Mouse (Mus musculus) left cerebral cortex, postnatal 10 days (tissue): ENCODE data around the gene Cyp2d22. TPM values are rescaled to one million over a fixed set of nuclear protein-coding genes. Genes with fewer than 3 reads are reported as not detected.
"Not testable (repeated sequence)": the region's sequence is repeated elsewhere in the genome, so short reads cannot be mapped to it uniquely, and the experiment has no call there.

Source experiments
- DNase-seq, 2 experiments: peaks; one replicate each; pipeline ENCODE4 v3.0.0; 2021 to 2022; ENCODE audit warnings: low spot score in 2 of 2, mixed read lengths in 1 of 2; ENCODE audit errors: extremely low spot score in 1 of 2
- intact Hi-C: fragments of 180-260 bp; cut with DNase I; formaldehyde crosslinking; loops from one replicate; pipeline ENCODE4 v1.15.1; 2025
- total RNA-seq, 2 experiments: library from RNA; stranded (reverse); gene quantifications; 2 replicates each; pipeline ENCODE4 v1.2.3; 2021

Gene Cyp2d22
- 10 to 100 TPM; 10.7 to 11.5 TPM for total RNA-seq

GRCm38 (mm10) chr15:82379871-82380713, at the start of gene Cyp2d22:
TSS of gene Cyp2d22 (minus strand) at chr15:82380260.
- DNase-seq = peak in 1 of 2 experiments; percentile 71
- intact Hi-C loops = no loop called here

DNA sequence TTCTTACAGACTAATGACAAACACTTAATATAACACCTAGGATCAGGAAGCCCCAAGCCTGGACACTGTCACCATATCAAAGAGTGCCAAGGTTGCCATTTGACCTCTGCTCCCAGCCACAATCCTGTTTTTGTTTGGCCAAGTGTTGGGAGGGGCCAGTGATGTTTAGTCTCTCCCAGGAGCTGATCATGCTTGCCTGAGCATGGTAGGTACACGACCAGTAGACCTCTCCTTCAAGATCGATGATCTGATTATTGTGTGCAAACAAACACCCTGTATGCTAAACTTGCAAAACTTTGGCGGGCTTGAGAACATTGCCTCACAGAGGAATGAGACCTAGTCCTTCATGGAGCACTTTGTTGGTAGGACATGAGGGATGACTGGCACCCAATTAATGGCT, 43.4 kb upstream of the Cyp2d22 start:
- intact Hi-C loops = no loop called here

DNA sequence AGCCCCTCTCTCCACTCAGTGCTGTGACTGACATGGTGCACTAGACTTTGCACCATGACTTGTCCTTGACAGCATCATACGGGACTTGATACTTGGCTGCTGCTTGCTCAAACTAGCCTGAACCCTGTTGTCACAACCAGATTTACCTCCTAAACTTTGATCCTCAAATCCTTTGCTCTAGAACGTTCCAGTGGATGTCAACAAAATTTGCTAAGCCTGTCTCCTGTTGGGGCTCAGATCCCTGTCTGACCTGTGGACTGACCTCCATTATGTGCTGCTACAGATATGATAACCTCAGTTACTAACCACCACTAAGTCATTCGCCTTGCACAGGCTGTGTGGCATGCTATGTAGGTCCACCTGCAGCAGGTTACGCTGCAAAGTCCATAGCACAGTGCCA, 42.9 kb upstream of the Cyp2d22 start:
- no peak for DNase-seq
- intact Hi-C loops = no loop called here

More for the DNA sequence above, 43.4 kb upstream of the Cyp2d22 start:
- DNase-seq = no peak

GRCm38 (mm10) chr15:82418616-82419015, 38.6 kb upstream of the Cyp2d22 start:
- intact Hi-C loops = loop anchor here (5.0 kb wide), 1 partner anchor 151 kb away; no protein-coding TSS in a partner anchor
- DNase-seq = no peak

DNA sequence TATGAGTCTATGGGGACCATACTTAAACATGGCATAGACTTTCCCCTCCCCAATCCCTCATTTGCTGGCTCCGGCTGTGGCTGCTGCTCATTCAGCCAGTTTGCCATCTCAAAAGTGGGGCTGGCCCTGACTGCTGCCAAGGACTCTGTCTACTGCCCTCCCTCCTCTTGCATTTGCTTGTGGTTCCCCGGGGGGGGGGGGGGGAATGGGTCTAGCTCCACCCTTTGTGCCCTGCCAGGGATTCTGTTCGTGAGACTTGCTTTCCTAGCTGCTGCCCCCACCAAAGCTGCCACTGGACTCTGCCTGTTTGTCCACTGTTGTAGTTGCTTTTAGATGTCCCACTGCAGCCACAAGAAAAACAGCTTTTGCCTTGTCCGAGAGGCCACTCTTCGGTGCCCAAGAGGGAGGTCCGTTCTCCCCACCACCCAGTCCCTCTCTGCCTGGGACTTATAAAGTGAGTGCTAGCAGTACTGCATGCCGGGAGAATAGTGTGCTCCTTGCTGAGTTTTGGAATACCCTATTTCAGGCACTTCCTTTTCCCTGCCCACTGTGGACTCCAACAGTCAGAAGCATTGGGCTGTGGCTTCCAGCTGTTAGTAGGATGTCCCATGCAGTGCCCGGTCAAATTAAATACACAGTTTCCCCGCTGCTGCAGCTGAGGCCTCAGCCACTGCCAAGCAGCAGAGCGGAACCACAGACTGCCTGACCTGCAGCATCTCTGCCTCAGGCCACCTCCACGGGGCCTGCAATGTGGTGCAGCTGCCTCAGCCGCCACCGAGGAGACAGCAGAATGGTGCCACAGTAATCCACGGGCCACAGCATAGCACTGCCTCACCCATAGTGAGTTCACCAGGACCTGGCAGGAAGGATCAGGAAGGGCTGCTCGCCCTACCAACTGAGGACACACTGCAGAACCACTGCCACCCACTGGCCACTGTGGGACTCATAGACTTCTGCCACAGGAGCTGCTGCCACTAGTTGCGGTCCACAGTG, 37.0 kb upstream of the Cyp2d22 start:
- intact Hi-C loops = loop anchor here (2.0 to 5.0 kb wide), 2 partner anchors 62 to 150 kb away; partner anchors contain the start of gene Ndufa6
- DNase-seq = peak; percentile 77 to 85

GRCm38 (mm10) chr15:82407536-82407935, 27.5 kb upstream of the Cyp2d22 start:
- no peak for DNase-seq
- intact Hi-C loops = no loop called here

- no peak for DNase-seq
- intact Hi-C loops = no loop called here
These were observed 26.9 kb upstream of the Cyp2d22 start, which contains the start of gene Cyp2d10 for GRCm38 (mm10) chr15:82406981-82407380. TSS of gene Cyp2d10 (minus strand) at chr15:82407195.

DNA sequence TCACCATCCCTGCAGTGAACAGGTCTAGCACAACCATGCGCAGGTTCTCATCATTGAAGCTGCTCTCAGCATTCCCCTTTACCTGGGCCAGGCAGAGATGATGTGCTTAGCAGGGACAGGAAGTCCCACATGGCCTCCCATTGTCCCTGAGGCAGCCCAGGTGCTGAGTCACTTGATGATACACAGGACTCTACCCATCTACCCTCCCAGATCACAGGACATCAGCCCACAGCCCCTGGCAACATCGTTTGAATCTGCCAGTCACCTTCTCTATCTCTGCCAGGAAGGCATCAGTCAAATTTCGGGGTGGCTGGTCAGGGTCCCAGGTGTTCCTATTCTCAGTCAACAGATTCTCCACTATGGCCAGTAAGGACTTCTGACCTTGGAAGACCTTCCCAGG, 24.1 kb upstream of the Cyp2d22 start:
- intact Hi-C loops = loop anchor here (5.0 kb wide), 1 partner anchor 43 kb away; no protein-coding TSS in a partner anchor
- no peak for DNase-seq

GRCm38 (mm10) chr15:82403606-82404005, 23.5 kb upstream of the Cyp2d22 start:
- intact Hi-C loops = loop anchor here (5.0 kb wide), 1 partner anchor 44 kb away; no protein-coding TSS in a partner anchor
- no peak for DNase-seq

- DNase-seq = no peak
- intact Hi-C loops = loop anchor here (5.0 kb wide), 1 partner anchor 45 kb away; no protein-coding TSS in a partner anchor
These were observed 22.7 kb upstream of the Cyp2d22 start for GRCm38 (mm10) chr15:82402741-82403140.

DNA sequence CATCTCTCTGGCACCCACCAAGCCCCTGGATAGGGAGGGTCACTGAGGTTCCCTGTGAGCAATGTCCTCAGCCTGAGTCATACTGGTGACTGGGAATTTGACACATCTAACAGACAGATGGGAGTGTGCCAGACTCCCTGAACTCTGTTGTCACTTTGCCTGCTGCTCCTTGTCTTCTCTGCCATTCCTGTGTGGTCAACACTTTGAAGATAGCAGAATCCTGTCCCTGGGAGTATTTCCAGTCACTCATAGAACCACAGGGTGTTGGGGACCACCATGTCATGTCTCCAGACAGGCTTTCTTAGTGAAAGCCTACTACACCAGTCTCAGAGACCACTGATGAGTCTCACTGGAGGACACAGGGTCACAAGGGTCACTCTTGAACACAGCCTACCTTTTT, 22.0 kb upstream of the Cyp2d22 start:
- intact Hi-C loops = loop anchor here (5.0 kb wide), 1 partner anchor 45 kb away; no protein-coding TSS in a partner anchor
- no peak for DNase-seq

DNA sequence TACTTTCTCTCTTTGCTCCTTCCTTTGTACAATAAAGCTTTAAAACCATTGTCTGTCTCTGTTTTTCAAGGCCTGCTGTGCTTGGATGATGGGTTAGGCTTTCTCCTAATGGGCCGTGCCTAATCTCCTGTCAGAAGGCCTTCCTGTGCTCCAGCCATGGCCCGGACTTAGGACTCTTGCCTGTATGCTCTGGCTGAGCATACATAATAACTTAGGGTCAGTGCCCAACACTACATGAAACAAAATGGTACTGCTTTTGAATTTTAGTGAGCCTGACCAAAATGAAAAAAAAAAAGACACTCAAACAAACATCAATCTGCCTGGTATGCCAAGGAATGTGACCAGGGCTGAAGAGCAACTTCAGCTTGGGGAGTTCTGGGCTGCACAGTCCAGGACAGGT, 21.5 kb upstream of the Cyp2d22 start:
- intact Hi-C loops = loop anchor here (5.0 kb wide), 1 partner anchor 46 kb away; no protein-coding TSS in a partner anchor
- no peak for DNase-seq

DNA sequence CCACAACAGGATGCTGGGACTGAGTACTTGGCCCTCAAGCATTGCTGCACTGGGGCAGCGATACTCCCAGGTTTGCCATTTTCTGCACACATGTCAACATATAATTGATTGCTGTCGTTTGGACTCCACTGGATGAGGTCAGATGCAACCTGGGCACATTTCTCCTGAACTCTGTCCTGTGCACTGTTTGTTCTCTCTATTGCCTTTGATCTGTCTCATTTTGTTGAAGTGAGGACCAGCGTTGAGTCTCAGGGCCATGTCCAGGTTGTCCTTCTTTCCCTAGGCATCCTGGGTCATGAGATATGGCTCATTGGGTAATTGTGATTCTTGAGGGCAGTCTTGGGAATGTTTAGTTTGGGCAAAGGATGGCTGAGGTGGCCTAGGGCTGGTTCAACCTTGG, 15.9 kb upstream of the Cyp2d22 start:
- intact Hi-C loops, DNase-seq: not testable (repeated sequence)

DNA sequence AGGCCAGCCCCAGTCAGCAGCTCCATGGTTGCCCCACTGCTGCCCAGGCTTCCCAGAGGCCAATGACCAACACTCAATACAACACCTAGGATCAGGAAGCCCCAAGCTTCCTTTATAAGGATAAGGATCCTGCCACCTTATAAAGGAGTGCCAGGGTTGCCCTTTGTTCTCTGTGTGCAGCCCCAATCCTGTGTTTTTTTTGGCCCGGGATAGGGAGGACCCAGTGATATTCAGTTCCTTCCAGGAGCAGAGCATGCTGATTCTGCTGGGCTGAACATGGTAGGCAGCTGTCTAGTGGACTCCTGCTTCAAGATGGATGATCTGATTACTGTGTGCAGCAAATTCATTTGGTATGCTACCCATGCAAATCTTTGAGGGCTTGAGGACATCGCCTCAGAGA, 13.9 kb upstream of the Cyp2d22 start, which contains the start of gene Cyp2d11:
Cyp2d11 (minus strand) TSS at position 101 of the 400 bp plus-strand sequence.
- DNase-seq, intact Hi-C loops: not testable (repeated sequence)

DNA sequence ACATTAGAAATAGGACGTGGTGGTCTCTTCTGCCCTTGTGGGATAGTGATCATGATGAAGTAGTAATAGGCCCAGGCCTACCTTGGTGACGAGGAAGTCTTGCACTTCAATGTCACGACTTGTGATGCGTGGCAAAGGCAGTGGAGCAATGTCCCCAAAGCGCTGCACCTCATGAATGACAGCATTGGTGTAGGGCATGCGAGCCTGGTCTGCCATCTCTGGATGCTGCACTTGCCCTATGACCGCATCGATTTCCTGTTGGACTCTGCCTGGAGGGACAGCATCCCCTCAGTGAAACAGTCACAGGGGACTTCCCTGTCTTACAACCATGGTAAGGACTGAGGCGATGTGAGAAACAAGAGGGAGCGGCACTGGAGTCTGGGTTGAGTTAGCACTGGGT, 9.9 kb upstream of the Cyp2d22 start:
- intact Hi-C loops, DNase-seq: not testable (repeated sequence)

GRCm38 (mm10) chr15:82385729-82386128, 5.7 kb upstream of the Cyp2d22 start:
- no peak for DNase-seq
- intact Hi-C loops = no loop called here

DNA sequence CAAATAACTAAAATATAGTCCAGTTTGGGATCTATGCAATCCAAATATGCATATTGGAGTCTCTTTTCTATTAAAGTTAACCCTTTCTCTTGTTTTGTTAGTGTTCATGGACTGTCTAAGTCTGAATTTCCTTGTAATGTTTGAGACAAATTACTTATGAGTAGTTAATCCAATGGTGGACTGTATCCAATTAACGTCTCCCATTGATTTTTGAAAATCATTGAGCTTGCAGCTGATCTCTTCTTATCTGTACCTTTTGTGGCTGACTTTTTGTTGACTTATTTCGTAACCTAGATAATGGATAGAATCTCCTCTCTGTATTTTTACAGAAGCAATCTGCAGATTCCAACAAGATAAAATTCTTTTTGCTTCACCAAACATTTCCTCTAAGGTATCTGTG, 2.4 kb upstream of the Cyp2d22 start:
- intact Hi-C loops = no loop called here
- no peak for DNase-seq

DNA sequence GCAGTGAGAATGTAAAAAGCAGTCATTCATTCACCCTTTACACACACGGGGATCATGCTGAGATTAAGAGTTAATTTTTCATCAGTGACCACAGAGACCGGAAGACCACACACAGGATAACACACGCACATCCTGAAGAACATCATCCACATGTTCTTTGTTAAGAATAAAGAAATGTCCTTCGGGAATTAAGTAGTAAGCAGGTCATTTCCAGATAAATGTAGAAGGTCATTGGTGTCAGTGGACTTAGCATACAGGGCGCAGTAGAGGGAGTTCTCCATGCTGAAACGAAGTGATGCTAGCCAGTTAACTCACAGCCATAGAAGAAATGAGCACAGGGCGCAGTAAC, 628 bp upstream of the Cyp2d22 start:
- intact Hi-C loops = no loop called here
- no peak for DNase-seq

DNA sequence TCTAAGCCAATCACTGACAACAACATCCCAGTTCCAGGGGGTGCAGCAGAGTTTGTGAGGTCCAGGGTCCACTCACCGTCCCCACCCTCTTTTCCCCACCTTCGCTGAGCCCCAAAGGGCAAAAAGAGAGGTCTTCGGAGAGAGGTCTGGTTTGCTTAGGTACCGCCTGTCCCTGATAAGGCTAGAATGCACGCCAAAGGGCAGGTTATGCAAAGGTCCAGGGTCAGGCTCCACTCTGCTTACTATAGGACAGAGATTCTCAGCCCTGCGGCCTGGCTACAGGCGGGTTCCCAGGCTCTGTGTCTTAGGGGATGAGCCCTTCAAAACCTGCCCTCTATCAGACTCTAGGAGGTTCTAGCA, 569 bp downstream of the Cyp2d22 start:
- DNase-seq = no peak
- intact Hi-C loops = no loop called here
